ENCODE assay signal across 8 mouse cellular contexts in the genomic region with DNA sequence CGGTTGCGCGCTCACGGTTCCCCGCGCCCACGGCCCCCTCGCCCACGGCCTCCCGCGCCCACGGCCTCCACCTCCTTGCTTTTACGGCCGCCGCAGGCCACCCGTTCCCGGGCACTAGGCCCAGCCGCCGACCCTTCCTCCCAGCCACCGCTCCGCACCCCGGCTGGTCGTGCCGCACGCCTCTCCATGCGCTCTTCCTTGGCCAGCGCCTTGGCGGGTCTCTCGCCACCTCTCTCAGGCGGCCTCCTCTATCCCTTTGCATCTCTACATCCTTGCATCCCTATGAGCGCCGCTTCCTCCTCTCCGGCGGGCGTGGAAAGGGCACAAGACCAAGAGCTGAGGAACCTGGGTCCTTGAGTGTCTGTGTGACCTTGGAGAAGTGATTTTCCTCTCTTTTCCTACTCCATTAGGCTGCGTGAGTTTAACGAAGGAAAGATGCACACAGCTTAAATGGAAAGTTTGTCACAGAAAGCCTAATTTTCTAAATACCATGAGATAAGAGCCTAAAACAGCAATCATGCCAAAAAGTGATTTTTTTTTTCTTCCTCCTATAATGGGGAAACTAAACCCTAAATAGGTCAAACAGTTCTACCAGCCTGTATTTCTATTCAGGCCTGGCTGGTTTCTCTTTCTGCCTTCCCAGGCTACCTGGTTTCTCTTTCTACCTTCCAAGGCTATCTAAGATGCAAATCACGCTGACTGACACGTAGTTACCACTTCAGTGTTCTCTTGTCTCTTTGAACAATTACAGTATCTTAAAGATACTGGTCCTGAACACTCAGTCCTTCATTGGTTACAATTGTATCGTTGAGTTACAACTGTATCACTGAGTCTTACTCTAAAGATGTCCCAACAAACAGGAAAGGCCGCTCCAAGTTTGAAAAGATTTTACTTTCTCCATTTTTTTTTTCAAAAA. TPM values are rescaled to one million over a fixed set of nuclear protein-coding genes. Genes with fewer than 3 reads are reported as not detected.
DNase-seq lines count a peak whose midpoint lies in the region; ATAC-seq and TF ChIP-seq lines count a peak whose summit lies in the region.

No protein-coding gene starts in this region.

- peak overlapping the region; percentile 82 for H3K4me2 ChIP-seq in heart, embryonic 14.5 days (ENCODE audit: low read length)
- H3K4me2 ChIP-seq in lung, postnatal 0 days (replicated peaks; ENCODE audit: low read depth, low read length) = peak overlapping the region; percentile 94

- ATAC-seq in heart, embryonic 14.5 days (ENCODE audit: insufficient number of reproducible peaks, insufficient read depth, low FRiP score, low read depth) = no peak; the same call in 1 of the 2 replicates
- peak; percentile 1; the same call in 1 of the 2 replicates for ATAC-seq in lung, postnatal 0 days

- peak overlapping the region; percentile 98 for H3K4me3 ChIP-seq in E14TG2a.4 (replicated peaks; ENCODE audit: low read length)
- H3K4me3 ChIP-seq in heart, embryonic 14.5 days (ENCODE audit: control insufficient read depth in 1 of 2, insufficient read depth in 1 of 2, low read depth in 1 of 2, low read length in 2 of 2) = peak overlapping the region; percentile 85 to 98
- peak overlapping the region; percentile 86 for H3K4me3 ChIP-seq in lung, postnatal 0 days (ENCODE audit: low read depth, low read length)

- H3K36me3 ChIP-seq in E14TG2a.4 (ENCODE audit: insufficient read depth, low read length) = no peaks in the 10 kb centered on the region
- H3K36me3 ChIP-seq in heart, embryonic 14.5 days (ENCODE audit: control insufficient read depth, insufficient read depth, low read length) = no peaks in the 10 kb centered on the region
- H3K36me3 ChIP-seq in lung, postnatal 0 days (ENCODE audit: insufficient read depth, low read length) = no peaks in the 10 kb centered on the region

- H3K9me3 ChIP-seq in E14TG2a.4 (ENCODE audit: low read length) = no peaks in the 10 kb centered on the region
- H3K9me3 ChIP-seq in heart, embryonic 14.5 days (ENCODE audit: control insufficient read depth, low read length) = no peaks in the 10 kb centered on the region
- no peaks in the 10 kb centered on the region for H3K9me3 ChIP-seq in lung, postnatal 0 days (ENCODE audit: low read length)

- H3K4me1 ChIP-seq in E14TG2a.4 (replicated peaks; ENCODE audit: low read depth, low read length) = peaks cover 42% of the 10 kb centered on the region
- H3K4me1 ChIP-seq in heart, embryonic 14.5 days (ENCODE audit: control insufficient read depth in 2 of 2, insufficient read depth in 2 of 2, low read length in 2 of 2) = peaks cover 2 to 11% of the 10 kb centered on the region in 2 experiments; a peak in 3 of 4 replicates
- no peaks in the 10 kb centered on the region for H3K4me1 ChIP-seq in lung, postnatal 0 days (ENCODE audit: insufficient read depth, low read depth, low read length)

- TF ChIP-seq CTCF in E14TG2a.4 (conservative IDR thresholded peaks at IDR 0.05; ENCODE audit: low read length) = no peak
- TF ChIP-seq CTCF in lung, postnatal 0 days (IDR thresholded peaks at IDR 0.05) = no peak

- peak overlapping the region; percentile 79 for H3K9ac ChIP-seq in heart, embryonic 14.5 days (ENCODE audit: low read length)
- H3K9ac ChIP-seq in lung, postnatal 0 days (replicated peaks; ENCODE audit: low read depth) = peak overlapping the region; percentile 41; the same call in 1 of the 2 replicates

- peaks cover 6% of the 10 kb centered on the region for H3K27me3 ChIP-seq in E14TG2a.4 (ENCODE audit: insufficient read depth, low read length)
- no peaks in the 10 kb centered on the region for H3K27me3 ChIP-seq in heart, embryonic 14.5 days (ENCODE audit: control insufficient read depth, insufficient read depth, low read length)
- H3K27me3 ChIP-seq in lung, postnatal 0 days (replicated peaks; ENCODE audit: insufficient read depth, low read length) = no peaks in the 10 kb centered on the region

- DNase-seq in 416B (ENCODE audit: low read depth) = peak; percentile 36
- DNase-seq in cerebellum, postnatal 14 days = peak; percentile 70 to 77
- peak; percentile 14 to 30 for DNase-seq in layer of hippocampus, adult 8-10 months (ENCODE audit: low spot score in 2 of 2)
- DNase-seq in lung, postnatal 0 days (ENCODE audit: low spot score) = peak; percentile 36
- DNase-seq in right cerebral cortex, postnatal 25 days = peak; percentile 54
- DNase-seq in gastrocnemius, postnatal 25 days = no peak

- peak overlapping the region; percentile 4 to 39; a peak in 2 of 4 replicates for H3K27ac ChIP-seq in heart, embryonic 14.5 days (replicated peaks in 1 of 2; ENCODE audit: control insufficient read depth in 1 of 2, insufficient read depth in 1 of 2, low read depth in 2 of 2, low read length in 2 of 2)
- H3K27ac ChIP-seq in lung, postnatal 0 days (ENCODE audit: low read length) = no peak overlapping the region

- WGBS in heart, embryonic 14.5 days = 8% methylated on average over 39 of the region's 41 CpGs
- 15% methylated on average over 26 of the region's 41 CpGs for WGBS in lung, postnatal 0 days

- TF ChIP-seq EP300 in lung, postnatal 0 days (IDR thresholded peaks at IDR 0.05) = no peak

RNA-seq across cellular contexts. Expression of gene Srpk2, which starts 8.0 kb away (rescaled TPM):
- polyA plus RNA-seq in heart, embryonic 14.5 days (2014; fragmentation: Nextera tagmentation; extraction: Ambion mirVana) = 49.6 and 50.8 TPM in 2 replicates
- 100 to 1,000 TPM; 134 to 163 (median 150) TPM for total RNA-seq in layer of hippocampus, adult 8-10 months (2022)
- polyA plus RNA-seq in lung, postnatal 0 days (2015; fragmentation: Nextera tagmentation; extraction: Ambion mirVana) = 38.1 and 43.8 TPM in 2 replicates
- 10 to 100 TPM; 24.0 TPM for total RNA-seq in gastrocnemius, postnatal 25 days (2021)

Comparison
In these comparisons a context has a peak if more than half of its experiments do, and no peak if none do; other contexts are left out.
1. RNA of gene Srpk2, which starts 8.0 kb away (total RNA-seq): 134 to 163 TPM in layer of hippocampus, adult 8-10 months; 24.0 TPM in gastrocnemius, postnatal 25 days; every median in the first group is over 4 times any median in the second.
2. Peak in every context shown above with its lines, with median percentiles within 50 percentile points of each other: H3K4me3 ChIP-seq.